Mouse (Mus musculus): ENCODE data around the gene Dnm1l.
"Not testable (repeated sequence)": the region's sequence is repeated elsewhere in the genome, so short reads cannot be mapped to it uniquely, and the experiment has no call there.

Gene Dnm1l

DNA sequence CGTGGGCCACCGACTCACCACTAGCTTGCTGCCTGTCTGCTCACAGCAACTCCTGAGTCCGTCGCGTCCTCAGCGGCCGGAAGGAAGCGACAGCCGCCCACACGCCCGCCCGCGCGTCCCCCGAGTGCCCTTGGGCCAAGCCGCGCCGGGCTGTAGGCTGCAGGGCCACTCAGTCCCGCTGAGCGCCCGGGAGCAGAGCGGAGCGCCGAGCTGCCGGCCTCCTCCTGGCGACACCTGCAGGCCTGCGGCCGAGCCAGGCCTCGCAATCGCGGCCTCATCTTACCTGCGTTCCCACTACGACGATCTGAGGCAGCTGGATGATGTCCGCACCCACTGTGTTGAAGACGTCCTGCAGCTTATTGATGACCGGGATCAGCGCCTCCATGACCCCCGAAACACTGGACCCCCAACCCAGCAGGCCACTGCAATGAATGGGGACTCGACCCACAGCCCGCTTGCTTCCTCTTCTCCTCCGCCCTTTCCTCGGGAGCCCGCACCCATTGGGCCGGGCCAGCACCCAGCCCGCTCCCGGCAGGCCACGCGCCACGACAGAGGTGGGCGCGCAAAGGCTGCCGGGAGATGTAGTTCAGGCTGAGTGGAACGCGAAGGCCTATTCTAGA lies at the start of gene Dnm1l:
Dnm1l (minus strand) TSS at position 479 of the 620 bp plus-strand sequence.
- peak; percentile 92 to 93 for DNase-seq

DNA sequence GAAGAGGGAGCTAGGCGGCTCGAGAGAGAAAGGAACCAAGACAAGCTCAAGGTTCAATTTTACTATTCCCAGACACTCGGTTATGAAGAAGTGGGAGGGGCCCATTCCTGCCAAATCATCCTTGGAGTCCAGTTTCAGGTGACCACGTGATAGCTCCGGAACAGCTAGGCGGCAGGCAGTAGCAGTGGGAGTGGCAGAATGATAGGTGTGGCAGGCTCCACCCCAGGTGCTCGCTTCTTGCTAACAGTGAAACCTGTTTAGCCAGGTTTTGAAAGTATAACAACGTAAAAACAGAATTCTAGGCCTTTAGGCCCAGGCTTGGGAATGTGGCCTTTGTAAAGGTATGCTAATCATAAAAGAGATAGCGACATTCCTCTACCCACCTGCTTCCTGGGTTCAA lies 8.5 kb upstream of the Dnm1l start:
- not testable (repeated sequence) for DNase-seq

DNA sequence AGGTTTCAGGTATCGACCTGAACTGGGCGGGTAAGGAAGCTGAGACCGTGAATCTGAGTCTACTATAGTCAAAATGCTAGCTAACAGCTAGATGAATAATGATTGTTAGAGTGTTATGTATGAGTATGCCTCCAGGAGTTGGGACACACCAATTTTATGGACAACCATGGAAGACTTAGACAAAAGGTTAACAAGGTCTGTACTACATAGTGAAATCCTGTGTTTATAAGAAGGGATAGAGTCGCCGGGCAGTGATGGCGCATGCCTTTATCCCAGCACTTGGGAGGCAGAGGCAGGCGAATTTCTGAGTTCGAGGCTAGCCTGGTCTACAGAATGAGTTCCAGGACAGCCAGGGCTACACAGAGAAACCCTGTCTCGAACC lies 333 bp upstream of the Dnm1l start:
- peak in 1 of 2 experiments; percentile 1 for DNase-seq

DNA sequence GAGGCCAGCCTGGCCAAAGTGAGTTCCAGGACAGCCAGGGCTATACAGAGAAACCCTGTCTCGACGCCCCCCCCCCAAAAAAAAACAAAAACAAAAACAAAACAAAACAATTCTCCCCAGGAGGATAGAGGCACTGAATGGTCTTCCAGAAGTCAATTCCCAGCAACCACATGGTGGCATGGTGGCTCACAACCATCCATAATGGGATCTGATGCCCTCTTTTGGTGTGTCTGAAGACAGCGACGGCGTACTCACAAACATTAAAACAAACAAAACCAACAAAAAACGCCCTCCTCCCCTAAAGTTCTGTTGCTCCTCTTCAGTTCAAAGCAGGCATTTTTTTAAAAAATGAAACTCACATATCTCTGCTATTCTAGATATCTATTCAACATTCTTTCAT lies 851 bp downstream of the Dnm1l start:
- no peak for DNase-seq

DNA sequence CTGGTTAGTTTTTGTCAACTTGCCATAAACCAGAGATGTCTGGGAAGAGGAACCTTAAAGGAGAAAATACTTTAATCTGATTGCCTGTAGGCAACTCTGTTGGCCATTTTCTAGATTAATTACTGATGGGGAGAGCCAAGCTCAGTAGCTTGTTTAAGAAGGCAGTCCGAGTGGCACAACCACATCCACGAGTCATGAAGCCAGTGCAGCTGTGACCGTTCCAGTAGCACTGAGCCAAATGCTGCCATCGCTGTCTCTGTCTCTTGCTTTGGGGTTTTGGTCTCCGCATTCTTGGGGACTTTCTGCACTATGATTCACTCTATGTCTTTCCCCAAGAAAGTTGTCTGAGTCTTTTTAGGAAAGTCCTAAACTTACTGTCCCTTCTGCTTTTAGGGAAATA lies 12.3 kb downstream of the Dnm1l start:
- no peak for DNase-seq

DNA sequence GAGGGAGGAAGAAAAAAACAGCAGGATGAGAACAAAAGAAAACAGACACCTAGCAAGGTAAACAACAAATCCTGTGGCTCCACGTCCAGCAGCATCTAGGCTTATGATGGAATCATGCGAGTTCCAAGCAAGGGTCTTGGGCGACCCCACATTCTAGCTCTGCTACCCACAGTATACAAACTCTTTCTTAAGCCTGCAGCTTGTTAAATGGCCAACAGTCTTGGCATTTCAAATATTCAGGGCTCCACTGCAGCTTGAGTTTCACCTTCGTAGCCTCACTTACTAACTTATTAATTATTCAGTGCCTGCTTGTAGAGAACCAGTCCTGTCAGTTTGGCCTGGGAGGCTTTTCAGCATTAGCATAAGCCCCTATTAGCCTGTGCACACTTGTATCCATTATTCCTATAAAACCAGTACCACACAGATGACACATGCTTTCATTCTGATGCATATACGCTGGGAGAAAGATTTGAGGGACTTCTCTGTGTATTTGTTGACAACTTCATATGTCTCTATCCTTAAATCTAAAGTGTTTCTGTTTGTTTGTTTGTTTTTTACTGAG lies 32.9 kb downstream of the Dnm1l start:
- no peak for DNase-seq

DNA sequence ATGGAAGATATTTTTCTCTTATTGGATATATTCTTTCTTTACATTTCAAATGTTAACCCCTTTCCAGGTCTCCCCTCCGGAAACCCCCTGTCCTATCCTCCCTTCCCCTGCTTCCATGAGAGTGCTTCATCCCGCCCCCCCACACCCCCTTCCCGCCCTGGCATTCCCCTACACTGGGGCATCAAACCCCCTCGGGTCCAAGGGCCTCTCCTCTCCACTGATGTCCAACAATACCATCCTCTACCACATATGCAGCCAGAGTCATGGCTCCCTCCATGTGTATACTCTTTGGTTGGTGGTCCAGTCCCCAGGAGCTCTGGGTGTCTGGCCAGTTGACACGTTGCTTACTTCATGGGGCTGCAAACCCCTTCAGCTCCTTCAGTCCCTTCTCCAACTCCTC lies 47.4 kb downstream of the Dnm1l start:
- DNase-seq = no peak

DNA sequence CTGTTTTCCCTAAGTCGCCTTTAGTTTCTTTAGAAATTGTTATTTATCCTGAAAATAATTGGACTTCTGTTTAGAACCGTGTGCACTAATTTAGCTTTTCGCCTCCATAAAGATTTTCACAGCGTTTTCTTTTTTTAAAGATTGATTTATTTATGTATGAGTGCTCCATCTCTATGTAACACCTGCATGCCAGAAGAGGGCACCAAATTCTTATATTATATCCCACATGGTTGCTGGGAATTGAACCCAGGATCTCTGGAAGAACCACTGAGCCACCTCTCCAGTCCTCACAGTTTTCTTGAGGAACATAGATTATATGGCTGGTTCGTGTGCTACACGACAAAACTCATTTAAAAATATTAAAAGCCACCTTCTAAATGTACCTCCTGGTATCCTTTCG lies 54.9 kb downstream of the Dnm1l start:
- no peak for DNase-seq

DNA sequence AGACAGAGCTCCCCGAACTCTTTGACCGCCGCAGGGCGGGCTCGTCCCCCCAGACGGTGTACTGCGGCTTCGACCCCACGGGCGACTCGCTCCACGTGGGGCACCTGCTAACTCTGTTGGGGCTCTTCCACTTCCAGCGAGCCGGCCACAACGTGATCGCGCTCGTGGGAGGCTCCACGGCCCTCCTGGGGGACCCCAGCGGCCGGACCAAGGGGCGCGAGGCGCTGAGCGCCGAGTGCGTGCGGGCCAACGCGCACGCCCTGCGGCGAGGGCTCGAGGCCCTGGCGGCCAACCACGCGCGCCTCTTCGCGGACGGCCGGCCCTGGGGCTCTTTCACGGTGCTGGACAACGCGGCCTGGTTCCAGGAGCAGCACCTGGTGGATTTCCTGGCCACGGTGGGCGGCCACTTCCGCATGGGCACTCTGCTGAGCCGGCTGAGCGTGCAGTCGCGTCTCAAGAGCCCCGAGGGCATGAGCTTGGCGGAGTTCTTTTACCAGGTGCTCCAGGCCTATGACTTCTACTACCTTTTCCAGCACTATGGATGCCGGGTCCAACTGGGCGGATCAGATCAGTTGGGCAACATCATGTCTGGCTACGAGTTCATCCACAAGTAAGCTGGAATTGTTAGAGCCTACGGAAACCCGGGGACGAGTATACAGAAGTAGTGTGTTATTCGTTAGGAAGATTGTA lies 55.5 kb downstream of the Dnm1l start:
- peak; percentile 39 to 49 for DNase-seq

DNA sequence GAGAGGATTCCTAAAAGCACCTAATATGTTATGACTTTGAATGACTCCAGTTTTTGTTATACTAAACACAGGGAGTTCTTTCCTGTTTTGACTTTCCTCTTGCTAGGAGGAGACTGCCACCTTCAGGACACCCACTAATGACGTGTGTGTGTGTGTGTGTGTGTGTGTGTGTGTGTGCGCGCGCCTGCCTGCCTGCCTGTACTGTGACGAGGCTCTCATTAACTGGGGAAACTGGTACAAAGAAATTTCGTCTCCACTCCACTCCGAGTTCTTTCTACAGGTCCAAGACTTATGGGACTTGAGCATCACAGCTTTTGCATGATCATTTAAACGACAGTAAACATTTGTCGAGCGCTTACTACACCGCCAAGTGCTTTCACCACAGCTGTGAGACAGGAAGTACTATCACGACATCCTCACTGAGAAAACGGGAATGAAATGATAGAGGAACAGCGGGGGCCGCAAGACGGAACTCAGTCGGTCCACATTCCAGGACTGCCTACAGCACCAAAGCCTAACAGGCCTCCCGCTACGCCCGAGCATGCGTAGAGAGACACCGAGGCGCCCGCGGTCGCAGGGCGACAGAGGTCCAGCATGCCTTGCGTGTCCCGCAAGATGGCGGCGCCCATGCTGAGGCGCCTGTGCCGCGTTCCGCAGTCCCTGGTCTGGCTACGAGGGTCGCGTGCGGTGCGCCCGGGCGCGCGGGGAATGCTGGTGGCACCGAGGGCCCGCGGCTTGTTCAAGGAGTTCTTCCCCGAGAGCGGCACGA lies 56.2 kb downstream of the Dnm1l start, which contains the start of gene Yars2:
Yars2 (plus strand) TSS at position 597 of the 769 bp plus-strand sequence.
- peak; percentile 92 to 93 for DNase-seq

DNA sequence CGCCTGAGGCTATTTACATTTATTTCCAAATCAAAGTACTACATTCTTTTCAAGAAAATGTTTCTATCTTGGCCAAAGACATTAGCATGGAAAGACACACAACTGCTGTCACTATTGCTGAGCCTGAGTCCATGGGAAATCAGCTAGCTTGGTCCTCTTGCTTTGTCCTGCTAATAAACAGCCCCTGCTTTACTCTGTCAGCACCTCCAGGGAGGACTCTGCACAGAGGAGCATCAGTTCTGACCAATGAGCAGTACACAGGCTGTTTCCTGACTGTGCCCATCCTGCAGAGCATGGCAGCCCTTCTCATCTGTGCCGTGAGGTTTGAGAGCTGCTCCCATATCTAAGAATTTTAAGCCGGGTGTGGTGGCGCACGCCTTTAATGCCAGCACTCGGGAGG lies 85.0 kb downstream of the Dnm1l start:
- DNase-seq = no peak

DNA sequence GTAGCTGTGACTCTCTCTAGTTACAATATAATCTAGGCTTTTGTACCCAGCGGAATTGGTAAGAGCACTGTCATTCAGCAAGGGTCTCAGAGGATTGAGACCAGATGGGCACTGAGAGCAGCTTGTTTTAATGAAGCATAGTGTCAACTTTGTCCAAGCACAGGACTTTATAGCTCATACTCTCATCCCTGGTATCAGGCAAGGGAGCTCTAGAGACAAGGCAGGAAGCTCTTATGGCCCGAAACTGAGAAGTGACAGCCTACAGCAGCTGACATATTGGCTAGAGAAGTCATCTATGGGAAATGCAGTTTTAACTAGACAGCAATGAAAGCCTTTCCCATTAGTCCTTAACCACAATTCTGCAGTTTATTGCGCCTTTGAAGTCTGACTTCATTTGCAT lies 85.8 kb downstream of the Dnm1l start:
- no peak for DNase-seq

DNA sequence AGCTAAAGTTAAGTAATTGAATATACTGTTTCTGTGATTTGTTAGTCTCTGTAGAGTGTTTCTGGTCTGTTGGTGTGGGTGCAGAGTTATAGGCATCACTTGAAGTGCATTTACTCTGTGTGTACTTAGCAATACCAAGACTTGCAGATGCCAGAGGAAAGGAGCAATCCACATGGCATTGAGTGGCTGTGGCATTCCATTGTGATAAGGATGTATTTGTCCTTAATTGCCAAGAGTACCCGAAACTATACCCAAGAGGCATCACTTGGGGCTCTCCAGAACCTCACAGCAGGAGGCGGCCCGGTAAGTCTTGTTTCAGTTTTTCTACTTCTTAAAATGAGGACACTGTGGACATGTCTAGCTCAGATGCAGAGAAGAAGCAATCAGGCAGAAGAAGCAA lies 96.3 kb downstream of the Dnm1l start:
- peak; percentile 32 to 55 for DNase-seq

Measured in lung, adult 18-20 months (tissue).